Mouse (Mus musculus): ENCODE data around the gene Wdr63.

Wdr63 gene

DNA sequence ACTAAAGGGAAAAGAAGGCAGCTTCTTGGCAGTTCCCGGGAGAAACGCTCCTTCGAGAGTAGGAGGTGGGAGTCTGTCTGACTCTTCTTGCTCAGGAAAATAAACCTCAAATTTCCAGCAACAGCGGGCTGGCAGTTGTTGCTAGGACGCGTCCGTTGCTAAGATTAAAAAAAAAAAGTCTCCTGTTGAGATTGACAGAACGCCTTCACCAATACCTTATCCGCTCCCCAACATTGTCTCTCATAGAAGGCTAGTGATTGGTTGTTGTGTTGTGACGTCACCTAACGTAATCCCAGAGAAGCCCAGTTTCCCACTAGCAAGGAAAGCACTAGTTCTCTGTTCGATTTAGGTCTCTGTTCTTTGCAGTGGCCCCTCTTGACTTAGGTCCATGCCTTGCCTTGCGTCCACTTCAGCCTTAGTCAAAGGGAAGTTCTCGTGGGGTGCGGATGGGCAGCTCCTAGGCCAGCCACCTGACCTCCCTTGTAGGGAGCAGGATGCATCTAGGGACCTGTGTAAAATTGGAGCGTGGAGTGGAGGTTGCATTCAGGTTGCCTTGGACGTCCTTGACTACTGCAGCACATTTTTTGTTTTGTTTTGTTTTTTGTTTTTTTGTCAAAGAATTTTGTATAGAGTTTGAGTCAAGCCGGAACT, at the start of gene Wdr63:
TSS of gene Wdr63 (minus strand) at position 210 of the 651 bp plus-strand sequence.
- peak; percentile 76 for DNase-seq (ENCODE audit: low read depth, low spot score)
- Histone ChIP-seq H3K36me3 (ENCODE audit: control insufficient read depth, insufficient read depth, low read length, poor library complexity, severe bottlenecking) (no peaks in the 10 kb centered on the region), H3K27me3 (ENCODE audit: control insufficient read depth, insufficient read depth, low read length, poor library complexity, severe bottlenecking) (no peaks in the 10 kb centered on the region)

DNA sequence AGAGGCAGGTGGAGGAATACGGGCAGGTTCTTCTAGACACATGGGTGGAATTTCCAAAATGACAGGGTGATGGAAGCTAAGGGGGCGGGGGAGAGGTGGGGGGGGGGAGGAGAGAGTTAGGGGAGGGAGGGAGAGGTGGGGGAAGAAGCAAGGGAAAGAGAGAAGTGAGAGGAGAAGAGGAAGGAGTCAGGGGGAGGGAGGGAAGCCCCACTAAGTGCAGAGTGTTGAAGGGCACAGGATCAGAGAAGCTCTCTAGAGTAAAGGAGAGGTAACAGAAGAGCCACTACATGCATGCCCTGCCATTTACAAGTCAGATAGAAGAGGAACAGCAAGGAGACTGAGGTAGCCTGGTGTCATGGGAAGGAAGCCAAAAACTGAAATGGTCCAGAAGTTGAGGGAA, 48.9 kb upstream of the Wdr63 start:
- H3K36me3 ChIP-seq (ENCODE audit: control insufficient read depth, insufficient read depth, low read length, poor library complexity, severe bottlenecking): no peaks in the 10 kb centered on the region
- DNase-seq (ENCODE audit: low read depth, low spot score): no peak
- H3K27me3 ChIP-seq (ENCODE audit: control insufficient read depth, insufficient read depth, low read length, poor library complexity, severe bottlenecking): no peaks in the 10 kb centered on the region

DNA sequence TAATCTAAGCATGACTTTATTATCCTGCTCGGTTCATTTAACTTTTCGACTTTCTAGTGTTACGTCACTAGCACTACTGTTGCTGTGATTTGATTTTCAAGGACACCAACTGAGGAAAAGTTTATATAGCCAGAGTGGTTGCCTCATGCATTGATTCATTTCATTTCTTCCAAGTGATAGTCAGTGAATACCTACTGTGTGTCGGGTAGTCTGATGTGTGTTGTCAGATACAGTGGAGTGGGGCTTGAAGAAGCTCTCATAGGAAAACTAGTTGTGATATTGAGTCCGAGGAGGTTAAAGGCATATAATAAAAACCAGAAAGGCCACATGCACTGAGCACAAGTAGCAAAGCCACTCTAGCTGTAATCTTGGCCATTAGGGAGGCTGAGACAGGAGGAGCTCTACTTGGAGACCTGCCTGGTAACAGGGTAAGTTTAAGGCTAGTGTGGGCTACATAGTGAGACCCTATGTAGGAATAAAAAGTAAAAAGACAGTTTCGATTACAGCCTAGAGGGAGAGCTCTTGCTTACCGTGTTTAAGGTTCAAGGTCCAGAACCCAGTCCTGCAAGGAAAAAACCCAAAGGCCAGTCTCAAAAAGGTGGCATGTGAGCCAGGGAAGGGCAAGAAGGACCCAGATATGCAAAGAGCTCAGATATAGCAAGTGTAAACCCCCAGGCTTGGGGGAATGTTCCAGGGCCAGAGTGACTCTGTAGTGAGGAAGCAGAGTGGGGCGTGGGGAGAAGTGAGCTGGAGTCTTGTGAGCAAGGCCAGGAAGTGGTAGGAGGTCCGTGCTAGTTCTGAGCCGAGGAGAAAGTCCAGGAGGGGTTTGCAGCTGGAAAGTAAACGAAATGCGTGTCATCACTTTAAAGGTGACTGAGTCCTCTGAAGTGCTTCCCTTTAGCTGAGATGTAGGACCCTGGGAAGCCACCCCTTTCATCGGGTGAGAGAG, 48.0 kb upstream of the Wdr63 start:
- DNase-seq (ENCODE audit: low read depth, low spot score): peak; percentile 41

DNA sequence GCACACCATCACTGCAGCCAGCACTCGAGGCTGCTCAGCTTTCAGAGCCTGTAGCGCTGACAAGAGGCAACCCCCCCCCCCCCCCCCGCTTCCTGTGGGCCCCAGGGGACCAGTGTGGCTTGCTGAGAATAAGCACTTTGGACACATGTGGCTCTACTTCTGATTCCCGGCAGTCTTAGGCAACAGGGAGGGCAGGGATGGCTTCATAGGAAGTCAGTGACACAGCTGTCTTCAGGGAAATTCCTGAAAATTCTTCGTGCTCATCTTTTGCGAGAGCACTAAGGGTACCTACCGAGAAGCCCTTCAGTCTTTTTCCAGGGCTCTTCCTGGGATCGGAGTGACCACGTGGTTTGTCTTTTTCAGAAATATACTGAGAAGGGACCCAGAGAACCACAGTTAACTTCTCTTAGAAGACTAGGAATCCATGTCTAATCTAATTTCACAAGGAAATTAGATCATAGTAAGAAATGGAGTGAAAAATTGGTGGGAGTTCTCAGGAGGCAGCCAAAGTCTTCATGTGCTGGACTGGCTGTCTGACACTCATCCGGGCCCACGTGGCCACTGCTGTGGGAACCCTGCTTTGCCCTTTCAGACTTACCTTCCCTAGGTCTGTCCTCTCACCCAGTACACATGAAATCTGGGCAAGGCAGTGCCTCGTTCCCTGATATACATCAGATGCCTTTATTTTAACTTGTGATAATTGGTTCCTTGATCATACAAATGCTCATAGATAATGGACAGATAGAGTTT, 46.1 kb upstream of the Wdr63 start:
- no peaks in the 10 kb centered on the region for H3K27me3 ChIP-seq (ENCODE audit: control insufficient read depth, insufficient read depth, low read length, poor library complexity, severe bottlenecking)
- no peaks in the 10 kb centered on the region for H3K36me3 ChIP-seq (ENCODE audit: control insufficient read depth, insufficient read depth, low read length, poor library complexity, severe bottlenecking)
- DNase-seq (ENCODE audit: low read depth, low spot score): peak; percentile 72

More for the DNA sequence above, 48.0 kb upstream of the Wdr63 start:
- no peaks in the 10 kb centered on the region for H3K36me3 ChIP-seq (ENCODE audit: control insufficient read depth, insufficient read depth, low read length, poor library complexity, severe bottlenecking)
- no peaks in the 10 kb centered on the region for H3K27me3 ChIP-seq (ENCODE audit: control insufficient read depth, insufficient read depth, low read length, poor library complexity, severe bottlenecking)

DNA sequence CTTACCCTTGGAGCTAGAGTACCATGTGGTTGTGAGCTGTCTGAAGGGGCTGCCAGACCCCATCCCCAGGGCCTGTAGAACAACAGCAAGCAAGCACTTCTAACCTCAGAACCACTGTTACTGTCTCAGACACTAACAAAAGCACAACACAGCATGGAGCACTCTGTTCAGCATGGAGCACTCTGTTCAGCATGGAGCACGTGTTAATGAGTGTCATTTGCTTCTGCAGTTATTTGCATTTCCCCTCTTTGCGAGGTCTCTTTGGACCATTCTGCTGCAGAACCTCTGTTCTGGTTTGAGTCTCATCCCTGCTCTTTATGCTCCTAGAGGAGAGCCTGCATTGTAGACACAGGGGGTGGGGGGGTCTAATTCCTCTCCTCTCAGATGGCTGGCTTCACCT, 45.0 kb upstream of the Wdr63 start:
- DNase-seq (ENCODE audit: low read depth, low spot score): peak; percentile 45
- no peaks in the 10 kb centered on the region for H3K36me3 ChIP-seq (ENCODE audit: control insufficient read depth, insufficient read depth, low read length, poor library complexity, severe bottlenecking)
- H3K27me3 ChIP-seq (ENCODE audit: control insufficient read depth, insufficient read depth, low read length, poor library complexity, severe bottlenecking): no peaks in the 10 kb centered on the region

DNA sequence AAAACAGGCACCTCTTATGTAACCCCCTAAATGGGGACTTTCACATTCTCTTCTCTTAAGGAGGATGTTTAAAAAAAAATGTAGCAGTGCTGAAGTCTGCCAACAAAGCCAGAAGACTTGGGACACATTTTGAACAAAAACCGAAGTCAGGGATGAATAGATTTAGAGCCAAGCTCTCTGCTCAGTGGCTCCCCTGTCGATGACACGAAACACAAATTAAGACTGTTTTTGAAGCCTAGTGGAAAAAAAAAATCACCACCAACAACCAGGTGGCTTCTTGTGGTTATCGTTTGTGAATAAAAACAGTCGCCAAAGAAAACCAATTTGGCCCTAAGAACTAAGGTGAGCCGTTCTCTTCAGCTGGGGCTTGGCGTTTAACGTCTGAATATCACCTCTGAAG, 44.4 kb upstream of the Wdr63 start:
- DNase-seq (ENCODE audit: low read depth, low spot score): peak; percentile 67
- Histone ChIP-seq H3K27me3 (ENCODE audit: control insufficient read depth, insufficient read depth, low read length, poor library complexity, severe bottlenecking) (no peaks in the 10 kb centered on the region), H3K36me3 (ENCODE audit: control insufficient read depth, insufficient read depth, low read length, poor library complexity, severe bottlenecking) (no peaks in the 10 kb centered on the region)

DNA sequence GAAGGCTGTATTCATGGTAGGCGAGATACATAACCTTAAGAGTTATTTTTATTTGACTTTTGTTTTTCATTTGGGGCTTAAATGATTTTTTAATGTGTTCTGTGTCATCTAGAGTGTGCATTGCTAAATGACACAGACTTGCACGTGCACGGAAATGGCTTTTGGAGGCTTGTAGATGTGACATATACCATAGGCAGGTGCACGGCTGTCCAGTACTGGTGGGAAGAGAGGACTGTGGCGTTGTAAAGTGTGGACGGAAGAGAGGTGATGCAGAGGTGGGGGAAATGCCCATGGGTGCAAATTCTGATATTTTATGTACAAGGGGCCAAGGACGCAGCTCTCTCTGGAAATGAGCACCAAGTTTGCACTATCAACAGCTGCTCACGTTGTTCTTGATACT, 43.8 kb upstream of the Wdr63 start:
- no peaks in the 10 kb centered on the region for H3K27me3 ChIP-seq (ENCODE audit: control insufficient read depth, insufficient read depth, low read length, poor library complexity, severe bottlenecking)
- DNase-seq (ENCODE audit: low read depth, low spot score): no peak
- no peaks in the 10 kb centered on the region for H3K36me3 ChIP-seq (ENCODE audit: control insufficient read depth, insufficient read depth, low read length, poor library complexity, severe bottlenecking)

DNA sequence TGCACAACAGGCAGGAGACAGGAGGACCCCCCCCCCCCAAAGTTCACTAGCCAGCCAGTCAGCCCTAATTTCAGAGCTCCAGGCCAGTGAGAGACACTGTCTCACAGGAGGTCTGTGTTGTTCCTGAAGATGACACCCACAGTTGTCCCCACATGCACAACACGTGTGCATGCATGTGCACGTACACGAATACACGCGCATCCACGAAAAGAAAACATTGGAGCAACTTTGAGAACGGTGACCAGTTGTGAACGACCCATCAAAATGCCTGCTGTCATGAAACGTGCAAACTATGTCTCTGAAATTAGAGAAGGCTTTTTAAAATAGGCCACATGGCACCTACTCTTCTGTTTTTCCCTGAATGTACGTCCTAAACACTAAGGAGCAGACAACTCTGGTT, 43.4 kb upstream of the Wdr63 start:
- DNase-seq (ENCODE audit: low read depth, low spot score): no peak
- H3K27me3 ChIP-seq (ENCODE audit: control insufficient read depth, insufficient read depth, low read length, poor library complexity, severe bottlenecking): no peaks in the 10 kb centered on the region
- H3K36me3 ChIP-seq (ENCODE audit: control insufficient read depth, insufficient read depth, low read length, poor library complexity, severe bottlenecking): no peaks in the 10 kb centered on the region

DNA sequence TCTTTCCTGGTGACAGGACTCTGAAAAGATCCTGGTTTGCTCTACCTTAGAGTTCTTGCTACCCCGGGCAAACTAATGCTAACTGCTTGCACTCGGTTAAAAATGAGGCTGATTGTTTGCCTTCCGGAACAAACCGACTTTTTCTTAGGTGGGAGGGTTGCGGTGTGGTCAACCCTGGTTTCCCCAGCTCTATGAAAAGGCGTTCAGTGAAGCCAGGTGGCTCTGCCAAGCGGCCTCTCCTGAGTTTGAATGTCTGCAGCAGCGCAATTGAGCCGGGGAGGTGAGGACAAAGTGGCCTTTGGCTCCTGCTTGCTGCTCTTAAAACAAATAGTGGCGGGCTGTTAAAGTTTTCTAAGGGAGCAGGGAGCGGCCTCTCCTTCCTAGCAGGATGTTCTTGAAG, 42.6 kb upstream of the Wdr63 start:
- no peaks in the 10 kb centered on the region for H3K36me3 ChIP-seq (ENCODE audit: control insufficient read depth, insufficient read depth, low read length, poor library complexity, severe bottlenecking)
- no peaks in the 10 kb centered on the region for H3K27me3 ChIP-seq (ENCODE audit: control insufficient read depth, insufficient read depth, low read length, poor library complexity, severe bottlenecking)
- DNase-seq (ENCODE audit: low read depth, low spot score): peak; percentile 54

DNA sequence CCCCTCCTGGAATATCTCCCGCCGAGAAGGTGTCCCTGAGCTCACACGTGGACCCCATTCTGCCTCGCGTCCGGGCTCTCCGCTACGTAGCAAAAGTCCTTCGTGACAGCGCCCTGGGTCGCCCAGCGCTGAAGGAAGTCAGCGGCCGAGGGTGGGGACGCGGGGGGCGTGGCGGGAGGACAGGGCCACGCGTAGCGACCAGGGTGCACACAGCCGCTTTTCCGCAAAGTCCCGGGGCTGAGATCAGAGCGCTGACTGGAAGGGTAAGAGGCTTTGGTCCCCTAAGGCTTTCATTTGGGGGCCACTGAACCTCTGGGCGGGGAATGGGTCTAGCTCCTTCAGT, 42.1 kb upstream of the Wdr63 start:
- Histone ChIP-seq H3K36me3 (ENCODE audit: control insufficient read depth, insufficient read depth, low read length, poor library complexity, severe bottlenecking) (no peaks in the 10 kb centered on the region), H3K27me3 (ENCODE audit: control insufficient read depth, insufficient read depth, low read length, poor library complexity, severe bottlenecking) (no peaks in the 10 kb centered on the region)
- DNase-seq (ENCODE audit: low read depth, low spot score): peak; percentile 71

DNA sequence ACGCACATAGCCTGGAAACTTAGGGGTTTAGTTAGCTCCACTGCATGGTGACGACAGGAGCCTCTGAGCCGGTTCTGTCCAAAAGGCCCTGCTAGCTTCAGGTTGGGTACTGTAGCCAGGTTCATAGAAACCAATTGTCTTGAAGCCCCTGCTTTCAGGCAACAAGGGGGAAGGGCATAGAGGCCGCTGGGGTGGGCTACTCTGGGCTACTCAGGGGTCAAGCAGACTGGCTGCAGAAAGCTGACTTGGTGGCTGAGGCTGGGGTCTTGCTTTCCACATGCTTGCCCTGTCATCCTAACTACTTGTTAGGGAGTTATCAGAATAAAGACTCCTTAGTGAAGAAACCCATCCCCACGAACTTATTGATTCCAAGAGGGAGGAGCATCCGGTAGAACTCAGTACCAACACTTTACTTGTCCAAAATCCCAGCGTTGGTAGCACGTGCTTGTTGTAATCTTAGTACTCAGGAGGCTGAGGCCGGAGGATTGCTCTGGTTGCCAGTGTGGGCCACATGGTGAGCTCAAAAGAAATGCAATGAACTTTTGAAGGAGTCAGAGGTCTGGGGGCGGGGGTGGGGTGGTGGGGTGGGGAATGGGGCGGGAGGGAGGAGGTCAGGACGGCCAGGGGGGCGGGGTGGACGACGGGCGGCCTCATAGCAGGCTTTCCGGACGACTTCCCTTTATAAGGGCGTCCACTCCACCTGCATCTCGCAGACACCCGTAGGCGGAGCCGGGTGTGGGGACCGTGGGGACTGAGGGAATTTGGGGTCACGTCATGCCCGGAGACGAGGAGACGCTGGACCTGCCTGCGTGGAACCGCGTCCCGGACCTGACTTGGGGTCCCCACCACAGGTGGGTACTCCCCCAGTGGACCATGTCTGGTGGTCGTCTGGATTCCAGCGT, 41.5 kb upstream of the Wdr63 start, which contains the start of gene Mcoln2:
TSS of gene Mcoln2 (plus strand) at position 678 of the 902 bp plus-strand sequence.
- no peaks in the 10 kb centered on the region for H3K36me3 ChIP-seq (ENCODE audit: control insufficient read depth, insufficient read depth, low read length, poor library complexity, severe bottlenecking)
- peak; percentile 61 for DNase-seq (ENCODE audit: low read depth, low spot score)
- no peaks in the 10 kb centered on the region for H3K27me3 ChIP-seq (ENCODE audit: control insufficient read depth, insufficient read depth, low read length, poor library complexity, severe bottlenecking)

DNA sequence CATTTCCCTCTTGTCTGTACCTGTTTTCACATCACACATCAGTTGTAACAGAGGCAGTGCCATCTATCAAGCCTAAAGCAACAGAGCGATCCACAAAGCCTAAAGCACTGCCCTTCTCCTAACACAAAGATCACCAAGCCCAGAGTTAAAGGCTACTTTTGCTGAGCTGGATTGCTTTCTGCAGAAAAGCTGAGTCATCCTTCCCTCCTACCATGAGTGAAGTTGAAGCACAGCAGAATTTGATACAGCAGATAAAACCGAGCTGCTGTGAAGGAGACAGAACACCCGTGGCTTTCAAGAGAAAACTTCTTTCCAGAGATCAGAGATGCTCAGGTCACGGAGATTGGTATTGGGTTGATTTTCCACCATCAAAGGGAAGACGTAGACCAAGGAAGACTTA, 38.2 kb upstream of the Wdr63 start:
- H3K36me3 ChIP-seq (ENCODE audit: control insufficient read depth, insufficient read depth, low read length, poor library complexity, severe bottlenecking): no peaks in the 10 kb centered on the region
- H3K27me3 ChIP-seq (ENCODE audit: control insufficient read depth, insufficient read depth, low read length, poor library complexity, severe bottlenecking): no peaks in the 10 kb centered on the region
- no peak for DNase-seq (ENCODE audit: low read depth, low spot score)

DNA sequence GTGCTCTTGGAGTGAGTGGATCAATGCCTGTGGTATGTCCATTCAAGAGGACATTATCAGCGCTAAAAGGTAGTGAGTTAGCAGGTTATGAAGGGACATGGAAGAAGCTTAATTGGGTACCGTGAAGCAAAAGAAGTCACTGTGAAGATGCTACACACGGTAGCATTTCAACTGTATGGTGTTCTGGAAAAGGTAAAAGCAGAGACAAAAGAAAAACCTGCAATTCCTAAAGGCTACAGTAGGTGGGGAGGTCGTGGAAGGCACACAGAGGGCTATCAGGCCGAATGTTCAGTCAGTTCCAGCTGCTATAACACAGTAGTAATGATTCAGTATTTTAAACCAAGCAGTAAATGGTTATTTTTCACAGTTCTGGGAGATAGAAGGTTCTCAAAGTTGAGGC, 37.6 kb upstream of the Wdr63 start:
- no peaks in the 10 kb centered on the region for H3K36me3 ChIP-seq (ENCODE audit: control insufficient read depth, insufficient read depth, low read length, poor library complexity, severe bottlenecking)
- peak; percentile 61 for DNase-seq (ENCODE audit: low read depth, low spot score)
- no peaks in the 10 kb centered on the region for H3K27me3 ChIP-seq (ENCODE audit: control insufficient read depth, insufficient read depth, low read length, poor library complexity, severe bottlenecking)

DNA sequence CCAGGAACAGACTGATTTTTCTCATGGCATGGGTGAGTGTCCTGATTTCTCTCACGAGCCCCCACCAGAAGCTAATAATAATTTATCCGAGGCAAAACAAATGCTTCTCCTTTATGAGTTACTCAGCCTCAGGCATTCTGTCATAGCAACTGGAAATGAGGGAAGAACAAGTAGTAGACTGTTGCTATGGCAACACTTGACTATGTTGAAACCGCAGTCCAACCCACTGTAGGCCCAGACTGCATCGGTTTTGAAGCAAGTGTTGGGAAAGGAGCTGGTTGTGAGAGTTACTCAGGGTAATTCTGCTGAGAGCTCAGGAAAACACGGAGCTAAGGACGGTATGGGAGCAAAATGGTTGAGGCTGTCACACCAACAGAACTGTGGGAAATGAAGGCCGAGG, 34.6 kb upstream of the Wdr63 start:
- no peaks in the 10 kb centered on the region for H3K27me3 ChIP-seq (ENCODE audit: control insufficient read depth, insufficient read depth, low read length, poor library complexity, severe bottlenecking)
- no peak for DNase-seq (ENCODE audit: low read depth, low spot score)
- no peaks in the 10 kb centered on the region; the same call in 1 of the 2 replicates for H3K36me3 ChIP-seq (ENCODE audit: control insufficient read depth, insufficient read depth, low read length, poor library complexity, severe bottlenecking)

Measured in splenic B cell, adult 2 months (primary cell).